Mouse (Mus musculus): ENCODE data around the gene Prx.

The Prx gene

GRCm38 (mm10) chr7:27499036-27499435 is at the start of gene Prx:
Prx (plus strand) TSS chr7:27499324.
- no peak for DNase-seq (ENCODE audit: low spot score)

GRCm38 (mm10) chr7:27451359-27451758 is 47.8 kb upstream of the Prx start:
- DNase-seq (ENCODE audit: low spot score), result no peak

- DNase-seq (ENCODE audit: low spot score), result peak; percentile 49
Observed at GRCm38 (mm10) chr7:27452206-27452770, 46.8 kb upstream of the Prx start.

- no peak for DNase-seq (ENCODE audit: low spot score)
Observed at GRCm38 (mm10) chr7:27454461-27455121, 44.5 kb upstream of the Prx start.

GRCm38 (mm10) chr7:27455273-27455672 is 43.9 kb upstream of the Prx start:
- DNase-seq (ENCODE audit: low spot score), result no peak

- no peak for DNase-seq (ENCODE audit: low spot score)
Observed at GRCm38 (mm10) chr7:27458614-27459013, 40.5 kb upstream of the Prx start.

GRCm38 (mm10) chr7:27459640-27460039 is 39.5 kb upstream of the Prx start:
- no peak for DNase-seq (ENCODE audit: low spot score)

- no peak for DNase-seq (ENCODE audit: low spot score)
Observed at GRCm38 (mm10) chr7:27460477-27460876, 38.6 kb upstream of the Prx start.

GRCm38 (mm10) chr7:27467648-27468047 is 31.5 kb upstream of the Prx start:
- DNase-seq (ENCODE audit: low spot score), result no peak

- DNase-seq (ENCODE audit: low spot score), result no peak
Observed at GRCm38 (mm10) chr7:27471390-27472120, 27.6 kb upstream of the Prx start.

GRCm38 (mm10) chr7:27472596-27472995 is 26.5 kb upstream of the Prx start:
- DNase-seq (ENCODE audit: low spot score), result no peak

GRCm38 (mm10) chr7:27473156-27473834 is 25.8 kb upstream of the Prx start, which contains the start of gene Sertad3:
Sertad3 (plus strand) TSS chr7:27473768.
- peak; percentile 99 for DNase-seq (ENCODE audit: low spot score)

- no peak for DNase-seq (ENCODE audit: low spot score)
Observed at GRCm38 (mm10) chr7:27473835-27474489, 25.2 kb upstream of the Prx start.

- DNase-seq (ENCODE audit: low spot score), result peak; percentile 99
Observed at GRCm38 (mm10) chr7:27474490-27474954, 24.6 kb upstream of the Prx start.

GRCm38 (mm10) chr7:27475596-27475995 is 23.5 kb upstream of the Prx start:
- DNase-seq (ENCODE audit: low spot score), result no peak

- DNase-seq (ENCODE audit: low spot score), result peak; percentile 65
Observed at GRCm38 (mm10) chr7:27476098-27476635, 23.0 kb upstream of the Prx start.

GRCm38 (mm10) chr7:27478561-27478960 is 20.6 kb upstream of the Prx start:
- DNase-seq (ENCODE audit: low spot score), result peak; percentile 75

GRCm38 (mm10) chr7:27479750-27480149 is 19.4 kb upstream of the Prx start:
- peak; percentile 49 for DNase-seq (ENCODE audit: low spot score)

- DNase-seq (ENCODE audit: low spot score), result no peak
Observed at GRCm38 (mm10) chr7:27480506-27480905, 18.6 kb upstream of the Prx start.

- DNase-seq (ENCODE audit: low spot score), result no peak
Observed at GRCm38 (mm10) chr7:27480927-27481626, 18.0 kb upstream of the Prx start.

GRCm38 (mm10) chr7:27481627-27481969 is 17.5 kb upstream of the Prx start:
- peak; percentile 97 for DNase-seq (ENCODE audit: low spot score)
